Mouse (Mus musculus) neural tube, embryonic 11.5 days (tissue): ENCODE data around the gene Scap. TPM values are rescaled to one million over a fixed set of nuclear protein-coding genes. Genes with fewer than 3 reads are reported as not detected.
A peak's percentile ranks its signal among the peaks of the same experiment; 100 is the strongest.
"Not testable (repeated sequence)": the region's sequence is repeated elsewhere in the genome, so short reads cannot be mapped to it uniquely, and the experiment has no call there.

Source experiments
- ATAC-seq: fragments of 200-750 bp; cut with Nextera tagmentation; 2 replicates; pipeline ENCODE4 v1.8.0; 2017; ENCODE audit warnings: moderate number of reproducible peaks, mild to moderate bottlenecking, moderate TSS enrichment, moderate library complexity; ENCODE audit not compliant: insufficient read depth, low FRiP score, low TSS enrichment
- DNase-seq: peaks from one replicate; pipeline ENCODE4 v3.0.0-alpha.2; 2015; ENCODE audit warnings: low spot score
- H3K27ac ChIP-seq: fragments of 300-500 bp; sonication (generic); 2 replicates; pipeline ENCODE4 v1.5.1; 2014; ENCODE audit warnings: low read depth, mild to moderate bottlenecking, low read length
- H3K27me3 ChIP-seq: fragments of 300-500 bp; sonication (generic); 2 replicates; pipeline ENCODE4 v1.6.1; 2014; ENCODE audit warnings: mild to moderate bottlenecking, low read length, mixed read lengths; ENCODE audit not compliant: control insufficient read depth, insufficient read depth
- H3K36me3 ChIP-seq: fragments of 300-500 bp; sonication (generic); 2 replicates; pipeline ENCODE4 v1.6.1; 2014; ENCODE audit warnings: mild to moderate bottlenecking, low read length, moderate library complexity, mixed read lengths; ENCODE audit not compliant: control insufficient read depth, insufficient read depth
- H3K4me1 ChIP-seq: fragments of 300-500 bp; sonication (generic); 2 replicates; pipeline ENCODE4 v1.6.1; 2014; ENCODE audit warnings: low read length, mixed read lengths; ENCODE audit not compliant: control insufficient read depth, insufficient read depth
- H3K4me2 ChIP-seq: fragments of 300-500 bp; sonication (generic); 2 replicates; pipeline ENCODE4 v1.6.1; 2014; ENCODE audit warnings: low read depth, mild to moderate bottlenecking, moderate library complexity
- H3K4me3 ChIP-seq: fragments of 300-500 bp; sonication (generic); 2 replicates; pipeline ENCODE4 v1.5.1; 2014; ENCODE audit warnings: low read depth, low read length
- H3K9ac ChIP-seq: fragments of 300-500 bp; sonication (generic); 2 replicates; pipeline ENCODE4 v1.6.1; 2014; ENCODE audit warnings: mild to moderate bottlenecking, low read length
- H3K9me3 ChIP-seq: fragments of 300-500 bp; sonication (generic); 2 replicates; pipeline ENCODE4 v1.6.1; 2016; ENCODE audit warnings: low read length; ENCODE audit not compliant: control insufficient read depth
- WGBS: fragments of 180-500 bp; shearing (Covaris S2); extraction: QIAGEN DNeasy Blood & Tissue Kit; methylation state at CpG from one replicate; pipeline ENCODE4 v1.1.7; 2014; 5-methylcytosine and 5-hydroxymethylcytosine counted together
- polyA plus RNA-seq: library from polyadenylated mRNA; unstranded; fragments of >200 nt; fragmentation: Nextera tagmentation; extraction: Ambion mirVana; gene quantifications from 2 replicates; pipeline ENCODE4 v1.2.1, GENCODE M21; 2014

Gene Scap
- polyA plus RNA-seq, 1 experiment from 2014 or later: 29.2 TPM

GRCm38 (mm10) chr9:110384369-110384929, 51.4 kb downstream of the Scap start:
- 87% methylated on average over 7 of the region's 7 CpGs for WGBS
- no peak overlapping the region for H3K27ac ChIP-seq
- no peaks in the 10 kb centered on the region for H3K4me1 ChIP-seq
- ATAC-seq (no peak), DNase-seq (no peak)
- H3K4me3 ChIP-seq: no peak overlapping the region
- no peak overlapping the region for H3K9ac ChIP-seq
- no peaks in the 10 kb centered on the region for H3K9me3 ChIP-seq
- H3K27me3 ChIP-seq: no peaks in the 10 kb centered on the region
- peaks cover 44% of the 10 kb centered on the region for H3K36me3 ChIP-seq
- H3K4me2 ChIP-seq: no peak overlapping the region

DNA sequence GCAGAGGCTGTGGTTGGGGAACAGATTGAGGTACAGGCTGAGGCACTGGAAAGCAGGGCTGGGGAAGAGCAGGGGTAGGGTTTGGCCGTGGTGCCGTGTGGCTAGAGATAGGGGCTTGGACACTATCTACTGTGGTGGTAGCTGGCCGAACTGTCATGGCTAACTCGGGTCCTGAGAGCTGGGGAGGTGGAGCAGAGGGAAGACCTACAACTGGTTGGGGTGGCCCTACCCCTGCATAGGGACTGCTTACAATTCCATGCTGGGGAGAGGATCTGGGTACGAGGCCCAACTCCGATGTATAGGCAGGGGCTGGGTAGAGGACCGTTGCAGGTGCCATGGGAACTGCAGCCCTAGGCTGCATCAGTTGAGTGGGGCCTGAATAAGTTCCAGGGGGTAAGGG, 54.9 kb downstream of the Scap start:
- no peaks in the 10 kb centered on the region for H3K9me3 ChIP-seq
- no peak for ATAC-seq
- no peaks in the 10 kb centered on the region for H3K27me3 ChIP-seq
- peaks cover 49% of the 10 kb centered on the region for H3K36me3 ChIP-seq
- no peak overlapping the region for H3K4me3 ChIP-seq
- 96% methylated on average over 7 of the region's 7 CpGs for WGBS
- no peak for DNase-seq
- no peak overlapping the region for H3K4me2 ChIP-seq
- H3K27ac ChIP-seq: no peak overlapping the region
- no peak overlapping the region for H3K9ac ChIP-seq
- no peaks in the 10 kb centered on the region for H3K4me1 ChIP-seq

DNA sequence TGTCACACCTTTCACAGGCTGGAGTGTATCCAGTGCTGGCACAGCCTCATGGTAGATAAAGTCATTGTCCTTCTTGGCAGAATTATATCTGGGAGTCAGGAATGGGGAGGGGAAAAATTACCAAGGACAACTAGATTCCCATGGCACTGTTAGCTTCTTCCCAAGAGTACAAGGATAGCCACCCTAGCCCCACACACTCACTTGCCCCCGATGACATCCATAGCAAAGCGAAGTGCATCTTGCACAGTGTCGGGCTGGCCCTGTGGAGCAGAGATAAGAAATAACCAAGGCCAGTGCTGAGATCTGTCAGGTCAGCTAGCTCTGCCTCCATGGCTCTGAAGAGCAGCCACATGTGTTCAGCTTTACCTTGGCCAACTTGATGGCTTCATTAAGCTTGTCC, 57.8 kb downstream of the Scap start:
- no peak for ATAC-seq
- WGBS: 88% methylated on average over 3 of the region's 3 CpGs

GRCm38 (mm10) chr9:110393295-110393694, 60.2 kb downstream of the Scap start:
- Histone ChIP-seq H3K27ac (no peak overlapping the region), H3K4me2 (no peak overlapping the region), H3K9ac (no peak overlapping the region), H3K27me3 (no peaks in the 10 kb centered on the region), H3K36me3 (peaks cover 20% of the 10 kb centered on the region), H3K9me3 (no peaks in the 10 kb centered on the region), H3K4me1 (no peaks in the 10 kb centered on the region), H3K4me3 (no peak overlapping the region)
- DNase-seq (no peak), ATAC-seq (no peak)
- WGBS: 91% methylated on average over 4 of the region's 4 CpGs

More for the DNA sequence above, 57.8 kb downstream of the Scap start:
- Histone ChIP-seq H3K4me1 (no peaks in the 10 kb centered on the region), H3K4me3 (no peak overlapping the region), H3K27me3 (no peaks in the 10 kb centered on the region), H3K36me3 (peaks cover 32% of the 10 kb centered on the region), H3K4me2 (no peak overlapping the region), H3K27ac (no peak overlapping the region), H3K9me3 (no peaks in the 10 kb centered on the region), H3K9ac (no peak overlapping the region)
- no peak for DNase-seq

DNA sequence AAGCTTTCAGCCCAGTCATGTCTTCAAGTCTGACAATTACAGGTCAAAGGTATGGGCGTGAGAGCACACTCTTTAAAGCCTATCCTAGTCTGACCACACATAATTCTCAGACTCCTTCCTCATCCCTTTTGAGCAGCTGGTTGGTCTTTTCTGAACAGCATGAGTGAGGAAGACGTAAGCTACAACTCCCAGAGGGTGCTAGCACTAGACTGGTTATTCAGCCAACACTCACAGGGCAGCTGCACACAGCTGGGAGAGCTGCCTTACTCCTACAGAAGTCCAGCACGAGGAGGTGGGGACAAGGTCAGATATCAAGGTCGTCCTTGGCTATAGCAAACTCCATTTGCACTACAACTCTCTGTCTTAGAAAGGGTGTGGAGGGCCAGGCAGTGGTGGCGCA, 67.6 kb downstream of the Scap start:
- Histone ChIP-seq H3K36me3 (no peaks in the 10 kb centered on the region; the same call in 1 of the 2 replicates), H3K27me3 (no peaks in the 10 kb centered on the region), H3K9me3 (no peaks in the 10 kb centered on the region), H3K4me1 (no peaks in the 10 kb centered on the region), H3K9ac (no peak overlapping the region), H3K27ac (no peak overlapping the region), H3K4me2 (no peak overlapping the region), H3K4me3 (no peak overlapping the region)
- 90% methylated on average over 5 of the region's 5 CpGs for WGBS
- no peak for ATAC-seq
- DNase-seq: no peak

DNA sequence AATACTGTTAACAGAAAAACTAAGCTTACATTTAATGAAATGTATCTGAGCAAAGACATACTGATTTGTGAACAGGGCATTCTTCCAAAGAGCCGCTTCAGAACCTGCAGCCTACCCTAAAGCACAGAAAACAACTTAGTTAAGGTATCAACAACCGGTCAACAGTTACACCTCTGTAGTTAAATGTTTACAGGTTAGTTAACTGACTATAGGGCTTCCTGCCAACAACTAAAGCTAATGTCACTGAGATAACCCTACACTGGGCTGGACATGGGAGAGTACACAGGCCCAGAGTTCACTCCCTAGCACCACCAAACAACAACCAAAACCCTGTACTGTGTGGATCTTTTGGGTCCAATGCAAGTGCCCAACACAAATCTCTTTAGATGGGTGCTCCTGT, 69.6 kb downstream of the Scap start:
- Histone ChIP-seq H3K9me3 (no peaks in the 10 kb centered on the region), H3K4me3 (no peak overlapping the region), H3K9ac (no peak overlapping the region), H3K4me2 (no peak overlapping the region), H3K27ac (no peak overlapping the region), H3K27me3 (no peaks in the 10 kb centered on the region), H3K36me3 (no peaks in the 10 kb centered on the region; the same call in 1 of the 2 replicates), H3K4me1 (peaks cover 5% of the 10 kb centered on the region)
- ATAC-seq (no peak), DNase-seq (no peak)
- 100% methylated on average over 2 of the region's 2 CpGs for WGBS

DNA sequence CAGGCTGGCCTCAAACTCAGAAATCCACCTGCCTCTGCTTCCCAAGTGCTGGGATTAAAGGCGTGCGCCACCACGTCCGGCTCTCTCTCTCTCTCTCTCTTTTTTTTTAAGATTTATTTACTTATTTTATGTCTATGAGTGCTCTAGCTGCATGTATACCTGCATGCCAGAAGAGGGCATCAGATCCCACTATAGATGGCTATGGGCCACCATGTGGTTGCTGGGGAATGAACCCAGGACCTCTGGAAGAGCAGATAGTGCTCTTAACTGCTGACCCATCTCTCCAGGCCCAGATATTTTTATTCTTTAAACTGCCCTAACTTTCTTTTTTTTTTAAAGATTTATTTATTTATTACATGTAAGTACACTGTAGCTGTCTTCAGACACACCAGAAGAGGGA, 70.2 kb downstream of the Scap start:
- WGBS: 91% methylated on average over 4 of the region's 4 CpGs
- not testable (repeated sequence) for H3K4me1 ChIP-seq, H3K4me3 ChIP-seq, H3K27me3 ChIP-seq, H3K9me3 ChIP-seq, H3K9ac ChIP-seq, H3K36me3 ChIP-seq, H3K4me2 ChIP-seq, H3K27ac ChIP-seq, ATAC-seq, DNase-seq

GRCm38 (mm10) chr9:110407311-110408098, 74.4 kb downstream of the Scap start:
- peaks cover 5% of the 10 kb centered on the region for H3K4me1 ChIP-seq
- H3K4me3 ChIP-seq: peak overlapping the region; percentile 85
- H3K36me3 ChIP-seq: no peaks in the 10 kb centered on the region; the same call in 1 of the 2 replicates
- H3K27me3 ChIP-seq: no peaks in the 10 kb centered on the region
- no peak for DNase-seq
- peak overlapping the region; percentile 87 for H3K4me2 ChIP-seq
- H3K9ac ChIP-seq: peak overlapping the region; percentile 82
- WGBS: 5% methylated on average over 31 of the region's 41 CpGs
- peak overlapping the region; percentile 49 for H3K27ac ChIP-seq
- H3K9me3 ChIP-seq: no peaks in the 10 kb centered on the region
- peak; percentile 67 for ATAC-seq
